Mouse (Mus musculus) stomach, embryonic 15.5 days (tissue): ENCODE measurements around the gene Sgsm3. TPM values are rescaled to one million over a fixed set of nuclear protein-coding genes. Genes with fewer than 3 reads are reported as not detected.
A peak's percentile ranks its signal among the peaks of the same experiment; 100 is the strongest.

Source experiments
- ATAC-seq: fragments of 200-750 bp; cut with Nextera tagmentation; 2 replicates; pipeline ENCODE4 v1.8.0; 2017; ENCODE audit warnings: low read depth, moderate number of reproducible peaks, moderate TSS enrichment; ENCODE audit not compliant: insufficient read depth, low FRiP score
- H3K27ac ChIP-seq: fragments of 300-500 bp; sonication (generic); 2 replicates; pipeline ENCODE4 v1.5.1; 2015; ENCODE audit warnings: mild to moderate bottlenecking, inconsistent platforms
- H3K27me3 ChIP-seq: fragments of 300-500 bp; sonication (generic); replicated peaks from 2 replicates; pipeline ENCODE4 v1.6.1; 2015; ENCODE audit warnings: inconsistent platforms
- H3K36me3 ChIP-seq: fragments of 300-500 bp; sonication (generic); 2 replicates; pipeline ENCODE4 v1.6.1; 2015; ENCODE audit warnings: inconsistent platforms
- H3K4me1 ChIP-seq: fragments of 300-500 bp; sonication (generic); 2 replicates; pipeline ENCODE4 v1.6.1; 2015; ENCODE audit warnings: inconsistent platforms
- H3K4me2 ChIP-seq: fragments of 300-500 bp; sonication (generic); 2 replicates; pipeline ENCODE4 v1.6.1; 2015; ENCODE audit warnings: mild to moderate bottlenecking, inconsistent platforms
- H3K4me3 ChIP-seq: fragments of 300-500 bp; sonication (generic); replicated peaks from 2 replicates; pipeline ENCODE4 v1.5.1; 2015; ENCODE audit warnings: inconsistent platforms
- H3K9ac ChIP-seq: fragments of 300-500 bp; sonication (generic); 2 replicates; pipeline ENCODE4 v1.6.1; 2015; ENCODE audit warnings: inconsistent platforms
- H3K9me3 ChIP-seq: fragments of 300-500 bp; sonication (generic); 2 replicates; pipeline ENCODE4 v1.6.1; 2016; ENCODE audit warnings: inconsistent platforms
- WGBS: fragments of 180-500 bp; shearing (Covaris S2); methylation state at CpG from one replicate; pipeline ENCODE4 v1.1.7; 2015; 5-methylcytosine and 5-hydroxymethylcytosine counted together
- microRNA-seq: library from miRNA; unstranded; fragments of <30 nt; microRNA quantifications from one replicate; pipeline ENCODE4, GENCODE M21; 2016
- polyA plus RNA-seq: library from polyadenylated mRNA; unstranded; fragments of >200 nt; fragmentation: Nextera tagmentation; extraction: Ambion mirVana; gene quantifications from 2 replicates; pipeline ENCODE4 v1.2.1, GENCODE M21; 2015

The Sgsm3 gene
- polyA plus RNA-seq, 1 experiment from 2014 or later: 43.9 TPM

DNA sequence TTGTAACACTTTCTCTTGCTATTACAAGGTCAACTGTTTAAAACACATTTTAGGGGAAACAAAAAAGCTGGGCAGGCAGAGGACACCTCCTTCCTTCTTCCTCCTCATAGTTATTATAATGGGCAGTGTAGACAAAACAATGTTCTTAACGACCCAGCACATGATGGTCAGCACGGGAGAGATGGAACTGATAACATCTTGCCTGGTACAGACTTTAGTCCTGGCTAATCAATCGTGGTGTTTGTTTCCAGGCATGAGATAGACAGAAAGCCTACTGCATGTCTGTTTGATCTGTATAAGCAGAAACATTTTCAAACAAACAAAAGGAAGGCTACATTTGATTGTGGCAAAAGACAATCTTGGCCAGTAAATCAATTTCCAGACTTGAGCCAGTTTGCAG lies 72.9 kb downstream of the Sgsm3 start:
- 20% methylated on average over 3 of the region's 3 CpGs for WGBS
- H3K4me2 ChIP-seq: no peak overlapping the region
- no peak overlapping the region for H3K9ac ChIP-seq
- H3K27me3 ChIP-seq: no peaks in the 10 kb centered on the region
- H3K36me3 ChIP-seq: no peaks in the 10 kb centered on the region
- H3K4me3 ChIP-seq: no peak overlapping the region
- no peak for ATAC-seq
- 0 out of 2 replicates have a peak, but pooled peaks cover 3% of the 10 kb centered on the region for H3K4me1 ChIP-seq
- H3K27ac ChIP-seq: no peak overlapping the region
- H3K9me3 ChIP-seq: no peaks in the 10 kb centered on the region

DNA sequence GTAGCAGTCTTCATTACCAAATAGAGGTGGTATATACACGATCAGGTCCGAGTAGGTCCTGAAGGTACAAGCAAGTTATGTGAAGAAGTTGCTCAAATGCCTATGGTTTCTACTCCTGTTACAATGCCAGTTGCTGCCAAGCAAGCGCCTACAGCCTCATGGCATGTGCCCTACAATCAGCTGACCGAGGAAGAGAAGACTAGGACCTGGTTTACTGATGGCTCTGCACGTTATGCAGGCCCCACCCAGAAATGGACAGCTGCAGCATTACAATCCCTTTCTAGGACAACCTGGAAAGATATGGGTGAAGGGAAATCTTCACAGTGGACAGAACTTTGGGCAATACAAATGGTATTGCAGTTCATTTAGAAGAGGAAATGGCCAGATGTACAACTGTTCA lies 74.9 kb downstream of the Sgsm3 start:
- no peak for ATAC-seq
- Histone ChIP-seq H3K4me3 (no peak overlapping the region), H3K4me1 (no peaks in the 10 kb centered on the region), H3K36me3 (no peaks in the 10 kb centered on the region), H3K27me3 (no peaks in the 10 kb centered on the region), H3K9ac (no peak overlapping the region), H3K9me3 (no peaks in the 10 kb centered on the region), H3K27ac (no peak overlapping the region), H3K4me2 (no peak overlapping the region)
- WGBS: 92% methylated on average over 5 of the region's 5 CpGs

DNA sequence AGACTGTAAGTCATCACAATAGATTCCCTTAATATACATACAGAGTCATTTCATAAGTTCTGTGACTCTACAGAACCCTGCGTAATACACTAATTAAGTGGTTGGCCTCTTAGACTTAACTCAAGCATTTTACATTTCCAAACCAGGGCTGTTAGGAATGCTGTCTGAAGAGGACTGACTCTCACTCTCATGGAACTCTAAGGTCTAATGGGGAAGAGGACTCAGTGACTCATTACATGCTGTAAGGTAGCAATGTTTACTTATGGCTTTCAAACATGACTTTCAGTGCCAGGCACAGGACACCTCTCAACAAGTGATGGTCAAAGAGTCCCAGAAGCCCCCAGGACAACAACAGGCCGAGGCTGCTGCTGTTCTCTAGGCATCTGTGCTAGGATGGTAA lies 77.9 kb downstream of the Sgsm3 start:
- ATAC-seq: no peak
- Histone ChIP-seq H3K27me3 (no peaks in the 10 kb centered on the region), H3K9ac (no peak overlapping the region), H3K4me1 (no peaks in the 10 kb centered on the region), H3K4me2 (no peak overlapping the region), H3K27ac (no peak overlapping the region), H3K36me3 (no peaks in the 10 kb centered on the region), H3K9me3 (no peaks in the 10 kb centered on the region), H3K4me3 (no peak overlapping the region)
- 87% methylated on average over 2 of the region's 2 CpGs for WGBS

DNA sequence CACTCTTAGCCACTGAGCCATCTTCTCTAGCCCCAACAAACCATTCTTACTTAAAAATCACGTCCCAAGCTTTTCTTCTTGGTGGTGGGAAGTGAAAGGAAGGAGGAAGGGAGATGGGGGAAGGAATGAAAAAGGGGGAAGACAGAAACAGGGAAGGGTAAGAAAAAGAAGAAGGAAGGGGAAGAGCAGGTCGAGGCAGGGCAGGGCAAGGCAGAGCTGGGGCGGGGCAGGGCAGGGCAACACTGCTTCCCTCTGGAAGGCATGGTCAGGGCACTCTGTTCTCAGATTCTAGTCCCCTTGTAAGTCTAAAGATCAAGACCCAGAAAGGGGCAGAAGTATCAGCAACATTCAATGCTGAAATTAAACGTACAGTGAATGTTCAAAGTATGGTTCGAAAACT lies 80.2 kb downstream of the Sgsm3 start:
- Histone ChIP-seq H3K4me3 (no peak overlapping the region), H3K36me3 (no peaks in the 10 kb centered on the region), H3K27ac (no peak overlapping the region), H3K4me2 (no peak overlapping the region), H3K9ac (no peak overlapping the region), H3K4me1 (peaks cover 11% of the 10 kb centered on the region), H3K9me3 (no peaks in the 10 kb centered on the region), H3K27me3 (no peaks in the 10 kb centered on the region)
- ATAC-seq: no peak
- WGBS: 78% methylated on average over 5 of the region's 5 CpGs

DNA sequence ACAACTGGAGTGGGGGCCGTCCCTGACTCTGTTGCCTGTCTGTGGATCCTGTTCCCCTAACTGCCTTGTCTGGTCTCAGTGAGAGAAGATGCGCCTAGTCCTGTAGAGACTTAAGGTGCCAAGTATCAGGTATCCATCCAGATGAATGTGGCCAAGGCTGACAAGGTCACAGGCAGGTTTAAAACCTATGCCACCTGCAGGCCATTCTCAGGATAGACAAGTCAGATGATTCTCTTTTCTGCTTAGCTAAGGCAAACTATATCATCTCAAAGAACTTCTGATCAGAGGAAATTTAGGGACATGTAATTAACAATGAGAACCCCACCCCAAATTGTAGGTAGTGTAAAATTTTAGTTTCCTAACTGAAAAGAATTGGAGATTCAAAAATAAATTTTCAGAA lies 83.4 kb downstream of the Sgsm3 start:
- no peak for ATAC-seq
- no peaks in the 10 kb centered on the region for H3K36me3 ChIP-seq
- WGBS: 89% methylated on average over 2 of the region's 2 CpGs

More for the DNA sequence above, 83.4 kb downstream of the Sgsm3 start:
- Histone ChIP-seq H3K27me3 (no peaks in the 10 kb centered on the region), H3K4me3 (no peak overlapping the region), H3K9ac (no peak overlapping the region), H3K4me1 (peaks cover 12% of the 10 kb centered on the region), H3K4me2 (no peak overlapping the region), H3K9me3 (no peaks in the 10 kb centered on the region), H3K27ac (no peak overlapping the region)

Small RNAs within 50 kb of the gene (microRNA-seq; reads per million reads assigned to microRNA genes)
- 12.2 reads per million, percentile 27 among the genes with 10 or more reads in this experiment for gene Mir5113

Other genes with a start within 250 kb of the Sgsm3 start
- 147 and 178 TPM in 2 replicates for gene Adsl, start 29.3 kb upstream of the Sgsm3 start, polyA plus RNA-seq
- gene Mrtfa, start 213.0 kb downstream of the Sgsm3 start, polyA plus RNA-seq: 23.9 and 28.2 TPM in 2 replicates